Mouse (Mus musculus) kidney, embryonic 15.5 days (tissue): ENCODE results near the gene Trappc6a. TPM values are rescaled to one million over a fixed set of nuclear protein-coding genes. Genes with fewer than 3 reads are reported as not detected.

Experiments
- ATAC-seq: fragments of 200-750 bp; cut with Nextera tagmentation; replicated peaks from 2 replicates; pipeline ENCODE4 v1.8.0; 2017; ENCODE audit warnings: moderate TSS enrichment; ENCODE audit not compliant: low FRiP score
- H3K27ac ChIP-seq: fragments of 300-500 bp; sonication (generic); 2 replicates; pipeline ENCODE4 v1.5.1; 2015; ENCODE audit warnings: mild to moderate bottlenecking, inconsistent platforms
- H3K27me3 ChIP-seq: fragments of 300-500 bp; sonication (generic); 2 replicates; pipeline ENCODE4 v1.6.1; 2015; ENCODE audit warnings: inconsistent platforms
- H3K36me3 ChIP-seq: fragments of 300-500 bp; sonication (generic); 2 replicates; pipeline ENCODE4 v1.6.1; 2015; ENCODE audit warnings: inconsistent platforms
- H3K4me1 ChIP-seq: fragments of 300-500 bp; sonication (generic); 2 replicates; pipeline ENCODE4 v1.6.1; 2015; ENCODE audit warnings: inconsistent platforms
- H3K4me2 ChIP-seq: fragments of 300-500 bp; sonication (generic); 2 replicates; pipeline ENCODE4 v1.6.1; 2015; ENCODE audit warnings: moderate library complexity, mild to moderate bottlenecking, inconsistent platforms
- H3K4me3 ChIP-seq: fragments of 300-500 bp; sonication (generic); replicated peaks from 2 replicates; pipeline ENCODE4 v1.5.1; 2015; ENCODE audit warnings: mild to moderate bottlenecking, inconsistent platforms
- H3K9ac ChIP-seq: fragments of 300-500 bp; sonication (generic); 2 replicates; pipeline ENCODE4 v1.6.1; 2015; ENCODE audit warnings: mild to moderate bottlenecking, inconsistent platforms
- H3K9me3 ChIP-seq: fragments of 300-500 bp; sonication (generic); replicated peaks from 2 replicates; pipeline ENCODE4 v1.6.1; 2016; ENCODE audit warnings: inconsistent platforms
- WGBS: fragments of 180-500 bp; shearing (Covaris S2); methylation state at CpG from one replicate; pipeline ENCODE4 v1.1.7; 2015; ENCODE audit warnings: mixed read lengths; 5-methylcytosine and 5-hydroxymethylcytosine counted together
- polyA plus RNA-seq: library from polyadenylated mRNA; unstranded; fragments of >200 nt; fragmentation: Nextera tagmentation; extraction: Ambion mirVana; gene quantifications from 2 replicates; pipeline ENCODE4 v1.2.1, GENCODE M21; 2015

Gene Trappc6a
- polyA plus RNA-seq, 1 experiment from 2014 or later: 81.2 TPM

GRCm38 (mm10) chr7:19468279-19468678 is 39.9 kb upstream of the Trappc6a start:
- ATAC-seq: no peak
- peaks cover 28% of the 10 kb centered on the region for H3K4me1 ChIP-seq
- no peak overlapping the region for H3K4me3 ChIP-seq
- no peak overlapping the region for H3K9ac ChIP-seq
- H3K9me3 ChIP-seq: no peaks in the 10 kb centered on the region
- no peaks in the 10 kb centered on the region for H3K36me3 ChIP-seq
- 74% methylated on average over 12 of the region's 12 CpGs for WGBS
- H3K4me2 ChIP-seq: no peak overlapping the region
- H3K27me3 ChIP-seq: peaks cover 64% of the 10 kb centered on the region
- H3K27ac ChIP-seq: no peak overlapping the region

GRCm38 (mm10) chr7:19469404-19469803 is 38.8 kb upstream of the Trappc6a start:
- Histone ChIP-seq H3K4me3 (peak overlapping the region; percentile 9; the same call in 1 of the 2 replicates), H3K27me3 (peaks cover 69% of the 10 kb centered on the region)

GRCm38 (mm10) chr7:19470308-19470707 is 37.9 kb upstream of the Trappc6a start:
- no peak for ATAC-seq
- peaks cover 70% of the 10 kb centered on the region for H3K27me3 ChIP-seq
- H3K9me3 ChIP-seq: no peaks in the 10 kb centered on the region
- peaks cover 27% of the 10 kb centered on the region for H3K4me1 ChIP-seq
- H3K27ac ChIP-seq: no peak overlapping the region
- no peak overlapping the region for H3K9ac ChIP-seq
- H3K4me3 ChIP-seq: no peak overlapping the region
- H3K36me3 ChIP-seq: no peaks in the 10 kb centered on the region
- 28% methylated on average over 14 of the region's 14 CpGs for WGBS
- no peak overlapping the region for H3K4me2 ChIP-seq

More at GRCm38 (mm10) chr7:19469404-19469803, 38.8 kb upstream of the Trappc6a start:
- no peak overlapping the region for H3K4me2 ChIP-seq
- ATAC-seq: no peak
- 33% methylated on average over 23 of the region's 23 CpGs for WGBS
- H3K4me1 ChIP-seq: peaks cover 30% of the 10 kb centered on the region
- H3K27ac ChIP-seq: no peak overlapping the region
- no peak overlapping the region for H3K9ac ChIP-seq
- no peaks in the 10 kb centered on the region for H3K9me3 ChIP-seq
- H3K36me3 ChIP-seq: no peaks in the 10 kb centered on the region

GRCm38 (mm10) chr7:19472403-19472802 is 35.8 kb upstream of the Trappc6a start:
- Histone ChIP-seq H3K9me3 (no peaks in the 10 kb centered on the region), H3K4me2 (peak overlapping the region; percentile 93), H3K27me3 (peaks cover 70% of the 10 kb centered on the region), H3K9ac (no peak overlapping the region), H3K4me1 (peaks cover 27% of the 10 kb centered on the region), H3K27ac (peak overlapping the region; percentile 80; the same call in 1 of the 2 replicates), H3K4me3 (no peak overlapping the region), H3K36me3 (no peaks in the 10 kb centered on the region)
- WGBS: 28% methylated on average over 4 of the region's 4 CpGs
- ATAC-seq: no peak

- H3K27ac ChIP-seq: peak overlapping the region; percentile 80
- H3K9ac ChIP-seq: peak overlapping the region; percentile 60
- no peaks in the 10 kb centered on the region for H3K9me3 ChIP-seq
- 1% methylated on average over 71 of the region's 89 CpGs for WGBS
- H3K36me3 ChIP-seq: no peaks in the 10 kb centered on the region
- peak overlapping the region; percentile 62 for H3K4me3 ChIP-seq
- H3K4me2 ChIP-seq: peak overlapping the region; percentile 93
- peak; percentile 85 for ATAC-seq
- H3K27me3 ChIP-seq: peaks cover 62% of the 10 kb centered on the region
- H3K4me1 ChIP-seq: peaks cover 30% of the 10 kb centered on the region
These were observed 34.2 kb upstream of the Trappc6a start for GRCm38 (mm10) chr7:19473875-19474443.

GRCm38 (mm10) chr7:19477084-19477483 is 31.1 kb upstream of the Trappc6a start:
- H3K4me3 ChIP-seq: no peak overlapping the region
- WGBS: 78% methylated on average over 2 of the region's 2 CpGs
- peaks cover 33% of the 10 kb centered on the region for H3K27me3 ChIP-seq
- no peak overlapping the region for H3K9ac ChIP-seq
- peaks cover 19% of the 10 kb centered on the region for H3K4me1 ChIP-seq
- no peaks in the 10 kb centered on the region for H3K36me3 ChIP-seq
- no peak overlapping the region for H3K4me2 ChIP-seq
- no peaks in the 10 kb centered on the region for H3K9me3 ChIP-seq
- no peak for ATAC-seq
- H3K27ac ChIP-seq: peak overlapping the region; percentile 45; the same call in 1 of the 2 replicates

GRCm38 (mm10) chr7:19477624-19478384 is 30.4 kb upstream of the Trappc6a start:
- H3K9ac ChIP-seq: no peak overlapping the region
- 28% methylated on average over 14 of the region's 14 CpGs for WGBS
- peaks cover 16% of the 10 kb centered on the region for H3K4me1 ChIP-seq
- no peaks in the 10 kb centered on the region for H3K36me3 ChIP-seq
- H3K27me3 ChIP-seq: peaks cover 25% of the 10 kb centered on the region
- no peak overlapping the region for H3K4me3 ChIP-seq
- no peaks in the 10 kb centered on the region for H3K9me3 ChIP-seq
- peak overlapping the region; percentile 45 for H3K27ac ChIP-seq
- ATAC-seq: no peak
- H3K4me2 ChIP-seq: no peak overlapping the region

- no peak for ATAC-seq
- no peaks in the 10 kb centered on the region for H3K4me1 ChIP-seq
- 81% methylated on average over 8 of the region's 8 CpGs for WGBS
These were observed 24.9 kb upstream of the Trappc6a start for GRCm38 (mm10) chr7:19483281-19483680.

GRCm38 (mm10) chr7:19485488-19485887 is 22.7 kb upstream of the Trappc6a start:
- Histone ChIP-seq H3K27me3 (peaks cover 33% of the 10 kb centered on the region), H3K36me3 (no peaks in the 10 kb centered on the region), H3K4me1 (peaks cover 8% of the 10 kb centered on the region), H3K4me3 (no peak overlapping the region), H3K27ac (no peak overlapping the region), H3K9me3 (no peaks in the 10 kb centered on the region), H3K4me2 (no peak overlapping the region), H3K9ac (no peak overlapping the region)
- 88% methylated on average over 1 of the region's 1 CpGs for WGBS
- ATAC-seq: no peak

More at GRCm38 (mm10) chr7:19483281-19483680, 24.9 kb upstream of the Trappc6a start:
- H3K4me3 ChIP-seq: no peak overlapping the region
- H3K27me3 ChIP-seq: peaks cover 11% of the 10 kb centered on the region
- no peak overlapping the region for H3K27ac ChIP-seq
- no peaks in the 10 kb centered on the region for H3K36me3 ChIP-seq
- H3K9me3 ChIP-seq: no peaks in the 10 kb centered on the region
- H3K4me2 ChIP-seq: no peak overlapping the region
- no peak overlapping the region for H3K9ac ChIP-seq

GRCm38 (mm10) chr7:19486549-19486948 is 21.6 kb upstream of the Trappc6a start:
- WGBS: 91% methylated on average over 7 of the region's 7 CpGs
- H3K36me3 ChIP-seq: no peaks in the 10 kb centered on the region
- H3K4me3 ChIP-seq: no peak overlapping the region
- H3K9ac ChIP-seq: no peak overlapping the region
- no peak overlapping the region for H3K27ac ChIP-seq
- peaks cover 44% of the 10 kb centered on the region for H3K27me3 ChIP-seq
- ATAC-seq: no peak
- no peaks in the 10 kb centered on the region for H3K9me3 ChIP-seq
- H3K4me1 ChIP-seq: peaks cover 10% of the 10 kb centered on the region
- H3K4me2 ChIP-seq: no peak overlapping the region

- Histone ChIP-seq H3K9ac (no peak overlapping the region), H3K27me3 (peaks cover 58% of the 10 kb centered on the region), H3K9me3 (no peaks in the 10 kb centered on the region), H3K4me1 (peaks cover 19% of the 10 kb centered on the region), H3K4me2 (peak overlapping the region; percentile 47), H3K4me3 (peak overlapping the region; percentile 17), H3K27ac (no peak overlapping the region), H3K36me3 (no peaks in the 10 kb centered on the region)
- WGBS: 12% methylated on average over 31 of the region's 31 CpGs
- 0 out of 2 replicates have a peak, but pooled peaks have one; percentile 50 for ATAC-seq
These were observed 18.7 kb upstream of the Trappc6a start for GRCm38 (mm10) chr7:19489525-19489924.

GRCm38 (mm10) chr7:19491731-19492130 is 16.5 kb upstream of the Trappc6a start:
- peaks cover 58% of the 10 kb centered on the region for H3K27me3 ChIP-seq
- WGBS: 3% methylated on average over 26 of the region's 26 CpGs
- ATAC-seq: no peak
- 0 out of 2 replicates have a peak overlapping the region, but pooled peaks have one; percentile 19 for H3K9ac ChIP-seq
- H3K4me1 ChIP-seq: peaks cover 34% of the 10 kb centered on the region
- H3K9me3 ChIP-seq: no peaks in the 10 kb centered on the region
- peak overlapping the region; percentile 31 for H3K4me3 ChIP-seq
- H3K4me2 ChIP-seq: peak overlapping the region; percentile 56
- no peaks in the 10 kb centered on the region for H3K36me3 ChIP-seq
- H3K27ac ChIP-seq: peak overlapping the region; percentile 71
